Mouse (Mus musculus) cortical plate, adult 2 months (tissue): ENCODE results near the gene Actn3. TPM values are rescaled to one million over a fixed set of nuclear protein-coding genes. Genes with fewer than 3 reads are reported as not detected.
A peak's percentile ranks its signal among the peaks of the same experiment; 100 is the strongest.
"Not testable (repeated sequence)": the region's sequence is repeated elsewhere in the genome, so short reads cannot be mapped to it uniquely, and the experiment has no call there.

Source experiments
- H3K27ac ChIP-seq: fragments of 200-500 bp; 2 replicates; pipeline ENCODE4 v1.5.1; 2012; ENCODE audit warnings: low read length, control low read depth, inconsistent platforms; ENCODE audit not compliant: insufficient read depth
- H3K4me1 ChIP-seq: fragments of 200-500 bp; 2 replicates; pipeline ENCODE4 v1.6.1; 2011; ENCODE audit warnings: low read length; ENCODE audit not compliant: control insufficient read depth, insufficient read depth
- H3K4me3 ChIP-seq: fragments of 200-500 bp; 2 replicates; pipeline ENCODE4 v1.5.1; 2011; ENCODE audit warnings: mild to moderate bottlenecking, low read length, control low read depth; ENCODE audit not compliant: insufficient read depth
- CTCF ChIP-seq: fragments of 200-500 bp; IDR thresholded peaks from 2 replicates; pipeline ENCODE4 v1.5.1; 2011; ENCODE audit warnings: mild to moderate bottlenecking, control low read depth, low read length; ENCODE audit not compliant: insufficient read depth; ENCODE audit errors: extremely low read depth
- POLR2A ChIP-seq: fragments of 200-500 bp; IDR thresholded peaks from 2 replicates; pipeline ENCODE4 v1.6.1; 2011; ENCODE audit warnings: mild to moderate bottlenecking, low read length, control low read depth; ENCODE audit not compliant: insufficient read depth; ENCODE audit errors: extremely low read depth
- polyA plus RNA-seq: library from polyadenylated mRNA; depleted of rRNA; stranded (reverse); fragments of >200 nt; gene quantifications from 2 replicates; pipeline ENCODE4 v1.2.3, GENCODE M21; 2012; rRNA removed

Gene Actn3
- polyA plus RNA-seq, 1 experiment, result 0.79 TPM

DNA sequence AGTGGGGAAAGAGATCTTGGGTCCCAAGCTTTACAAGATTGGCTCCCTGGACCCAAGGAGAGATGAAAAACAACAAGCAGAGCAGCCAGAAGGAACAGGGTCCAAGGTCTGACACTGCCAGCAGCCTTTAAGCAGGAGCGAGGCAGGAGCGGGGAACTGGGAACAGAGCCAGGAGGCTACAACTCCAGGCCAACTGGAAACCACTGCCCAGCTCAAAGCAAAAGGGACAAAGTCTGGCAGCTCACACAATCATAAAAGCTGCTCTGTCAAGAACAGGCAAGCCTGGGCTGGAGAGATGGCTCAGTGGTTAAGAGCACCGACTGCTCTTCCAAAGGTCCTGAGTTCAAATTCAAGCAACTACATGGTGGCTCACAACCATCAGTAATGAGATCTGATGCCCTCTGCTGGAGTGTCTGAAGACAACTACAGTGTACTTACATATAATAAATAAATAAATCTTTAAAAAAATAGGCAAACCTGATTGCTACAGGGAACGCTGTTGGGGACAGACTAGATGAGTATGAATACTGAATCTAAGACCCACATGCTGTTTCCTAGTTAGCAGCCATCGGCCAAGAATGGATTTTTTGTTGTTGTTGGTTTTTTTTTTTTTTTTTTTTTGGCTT, 56.9 kb downstream of the Actn3 start:
- Histone ChIP-seq H3K4me1 (no peaks in the 10 kb centered on the region), H3K4me3 (no peak overlapping the region), H3K27ac (no peak overlapping the region)
- no peak for TF ChIP-seq POLR2A
- no peak for TF ChIP-seq CTCF

DNA sequence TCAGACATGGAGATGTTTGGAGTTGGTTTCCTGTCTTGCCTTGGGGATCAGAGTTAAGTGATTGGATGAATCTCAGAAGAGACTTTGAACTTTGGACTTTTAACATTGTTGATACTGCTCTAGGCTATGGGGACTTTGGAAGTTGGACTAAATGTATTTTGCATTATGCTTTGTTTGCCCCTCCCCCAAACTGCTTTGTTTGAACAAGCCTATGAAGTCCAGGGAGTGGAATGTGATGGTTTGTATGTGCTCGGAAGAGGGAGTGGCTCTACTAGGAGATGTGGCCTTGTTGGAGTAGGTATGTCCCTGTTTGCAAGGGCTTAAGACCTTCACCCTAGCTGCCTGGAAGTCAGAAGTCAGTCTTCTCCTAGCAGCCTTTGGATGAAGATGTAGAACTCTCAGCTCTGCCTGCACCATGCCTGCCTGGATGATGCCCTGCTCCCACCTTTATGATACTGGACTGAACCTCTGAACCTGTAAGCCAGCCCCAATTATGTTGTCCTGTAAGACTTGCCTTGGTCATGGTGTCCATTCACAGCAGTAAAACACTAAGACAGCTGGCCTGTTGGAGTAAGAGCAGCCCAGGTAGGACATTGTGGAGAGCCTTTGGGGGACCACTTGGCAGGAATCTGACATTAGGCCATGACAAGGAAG, 60.4 kb downstream of the Actn3 start:
- Histone ChIP-seq H3K27ac (no peak overlapping the region), H3K4me3 (no peak overlapping the region), H3K4me1 (no peaks in the 10 kb centered on the region)
- no peak for TF ChIP-seq POLR2A
- TF ChIP-seq CTCF, result no peak

DNA sequence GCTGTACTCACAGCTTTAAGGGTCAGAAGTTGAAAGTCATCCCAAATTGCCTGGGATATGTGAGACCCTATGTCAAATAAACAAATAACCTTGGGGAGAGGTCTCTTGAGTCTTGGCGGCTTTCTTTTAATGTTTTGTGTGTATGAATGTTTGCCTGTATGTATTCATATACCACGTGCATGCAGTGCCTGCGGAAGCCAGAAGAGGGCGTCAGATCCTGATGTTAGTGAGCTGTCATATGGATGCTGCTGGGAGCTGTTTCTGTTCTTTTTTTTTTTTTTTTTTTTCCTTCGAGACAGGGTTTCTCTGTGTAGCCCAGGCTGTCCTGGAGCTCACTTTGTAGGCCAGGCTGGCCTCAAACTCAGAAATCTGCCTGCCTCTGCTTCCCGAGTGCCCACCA, 64.7 kb downstream of the Actn3 start:
- TF ChIP-seq CTCF (no peak), POLR2A (no peak)
- no peak overlapping the region for H3K4me3 ChIP-seq
- no peak overlapping the region for H3K27ac ChIP-seq
- H3K4me1 ChIP-seq, result peaks cover 5% of the 10 kb centered on the region

DNA sequence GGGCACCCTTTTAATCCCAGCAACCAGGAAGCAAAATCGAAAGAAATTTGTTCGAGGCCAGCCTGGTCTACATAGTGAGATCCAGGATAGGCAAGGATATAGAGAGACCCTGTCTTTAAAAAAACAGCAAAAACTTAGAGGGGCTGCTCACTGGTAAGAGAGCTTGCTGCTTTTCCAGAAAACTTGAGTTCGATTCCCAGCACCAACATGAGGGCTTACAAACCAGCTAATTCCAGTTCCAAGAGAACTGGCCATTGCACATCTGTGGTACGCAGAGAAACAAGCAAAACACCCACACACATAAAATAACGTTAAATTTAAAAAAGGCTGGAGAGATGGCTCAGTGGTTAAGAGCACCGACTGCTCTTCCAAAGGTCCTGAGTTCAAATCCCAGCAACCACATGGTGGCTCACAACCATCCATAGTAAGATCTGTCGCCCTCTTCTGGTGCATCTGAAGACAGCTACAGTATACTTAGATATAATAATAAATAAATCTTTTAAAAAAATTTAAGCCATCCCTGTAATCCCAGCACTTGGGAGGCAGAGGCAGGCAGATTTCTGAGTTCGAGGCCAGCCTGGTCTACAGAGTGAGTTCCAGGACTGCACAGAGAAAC, 65.3 kb downstream of the Actn3 start:
- Histone ChIP-seq H3K4me3 (peak overlapping the region; percentile 76), H3K27ac (peak overlapping the region; percentile 75; the same call in 1 of the 2 replicates)
- H3K4me1 ChIP-seq, result not testable (repeated sequence)

DNA sequence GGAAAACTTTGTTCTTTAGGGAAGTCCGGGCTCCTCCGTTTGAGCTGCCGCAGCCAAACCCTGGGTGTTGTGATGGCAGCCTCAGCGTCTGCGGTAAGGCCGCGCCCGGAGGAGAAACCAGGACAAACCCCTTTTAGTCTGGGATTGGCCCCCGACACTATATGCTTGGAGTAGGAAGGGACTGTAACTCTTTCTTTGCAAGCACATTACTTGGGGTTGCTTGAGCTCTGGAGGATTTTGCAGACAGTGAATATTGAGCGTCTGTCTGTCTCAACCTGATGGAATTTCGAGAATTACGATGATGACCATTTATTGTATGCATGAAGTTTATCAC, 65.8 kb downstream of the Actn3 start:
- peaks cover 6% of the 10 kb centered on the region for H3K4me1 ChIP-seq
- TF ChIP-seq POLR2A (no peak), CTCF (no peak)
- H3K4me3 ChIP-seq, result peak overlapping the region; percentile 76
- H3K27ac ChIP-seq, result peak overlapping the region; percentile 75

Other genes with a start within 250 kb of the Actn3 start
- gene Gm960, start 179.2 kb downstream of the Actn3 start, polyA plus RNA-seq, result 3.3 and 3.7 TPM in 2 replicates
- 198 and 220 TPM in 2 replicates for gene Sptbn2, start 166.7 kb downstream of the Actn3 start, polyA plus RNA-seq
- gene Rbm4b, start 121.4 kb downstream of the Actn3 start, polyA plus RNA-seq, result 16.0 and 17.8 TPM in 2 replicates
- gene Rbm4, start 84.0 kb downstream of the Actn3 start, polyA plus RNA-seq, result 57.4 and 61.8 TPM in 2 replicates
- gene Gm21992, start 66.3 kb downstream of the Actn3 start, polyA plus RNA-seq, result 16.7 and 18.9 TPM in 2 replicates
- gene Rbm14, start 66.3 kb downstream of the Actn3 start, polyA plus RNA-seq, result 22.8 and 25.1 TPM in 2 replicates
- 48.7 and 49.1 TPM in 2 replicates for gene Ccs, start 38.6 kb downstream of the Actn3 start, polyA plus RNA-seq
- gene Ccdc87, start 38.5 kb downstream of the Actn3 start, polyA plus RNA-seq, result 2.0 and 2.1 TPM in 2 replicates
- 133 and 142 TPM in 2 replicates for gene Ctsf, start 22.8 kb downstream of the Actn3 start, polyA plus RNA-seq
- 41.3 and 47.9 TPM in 2 replicates for gene Zdhhc24, start 759 bp upstream of the Actn3 start, polyA plus RNA-seq
- gene Bbs1, start 28.7 kb upstream of the Actn3 start, polyA plus RNA-seq, result 28.5 and 32.7 TPM in 2 replicates
- 51.5 and 54.5 TPM in 2 replicates for gene Dpp3, start 50.4 kb upstream of the Actn3 start, polyA plus RNA-seq
- gene Peli3, start 65.2 kb upstream of the Actn3 start, polyA plus RNA-seq, result 15.8 and 19.5 TPM in 2 replicates
- gene Mrpl11, start 84.2 kb upstream of the Actn3 start, polyA plus RNA-seq, result 70.5 and 74.8 TPM in 2 replicates
- gene Npas4, start 112.4 kb upstream of the Actn3 start, polyA plus RNA-seq, result 16.8 and 20.6 TPM in 2 replicates
- 19.8 and 21.5 TPM in 2 replicates for gene Slc29a2, start 146.0 kb upstream of the Actn3 start, polyA plus RNA-seq
- 106 and 111 TPM in 2 replicates for gene B4gat1, start 160.9 kb upstream of the Actn3 start, polyA plus RNA-seq
- gene AC124502.3, start 161.0 kb upstream of the Actn3 start, polyA plus RNA-seq, result 4.8 and 6.8 TPM in 2 replicates
- 29.1 and 34.8 TPM in 2 replicates for gene Brms1, start 163.4 kb upstream of the Actn3 start, polyA plus RNA-seq
- 68.7 and 69.0 TPM in 2 replicates for gene Rin1, start 172.6 kb upstream of the Actn3 start, polyA plus RNA-seq
- gene Cd248, start 190.2 kb upstream of the Actn3 start, polyA plus RNA-seq, result 5.8 and 6.3 TPM in 2 replicates
- gene Tmem151a, start 207.6 kb upstream of the Actn3 start, polyA plus RNA-seq, result 145 and 146 TPM in 2 replicates
- gene Yif1a, start 210.6 kb upstream of the Actn3 start, polyA plus RNA-seq, result 54.7 and 56.2 TPM in 2 replicates
- 399 and 461 TPM in 2 replicates for gene Cnih2, start 220.6 kb upstream of the Actn3 start, polyA plus RNA-seq
- 197 and 202 TPM in 2 replicates for gene Rab1b, start 229.2 kb upstream of the Actn3 start, polyA plus RNA-seq
- 234 and 242 TPM in 2 replicates for gene Klc2, start 240.7 kb upstream of the Actn3 start, polyA plus RNA-seq